Mouse (Mus musculus) gastrocnemius, postnatal 25 days (tissue): ENCODE data around the gene Dcaf10. TPM values are rescaled to one million over a fixed set of nuclear protein-coding genes. Genes with fewer than 3 reads are reported as not detected.
"Not testable (repeated sequence)": the region's sequence is repeated elsewhere in the genome, so short reads cannot be mapped to it uniquely, and the experiment has no call there.

Experiments used
- DNase-seq: peaks from one replicate; pipeline ENCODE4 v3.0.0; 2022
- total RNA-seq, 2 experiments: library from RNA; stranded (reverse); gene quantifications; 1 replicate in 1 of 2; 2 replicates in 1 of 2; pipeline ENCODE4 v1.2.3; 2021

Dcaf10 gene
- total RNA-seq, 2 experiments from 2014 or later, result 9.3 to 9.9 TPM

DNA sequence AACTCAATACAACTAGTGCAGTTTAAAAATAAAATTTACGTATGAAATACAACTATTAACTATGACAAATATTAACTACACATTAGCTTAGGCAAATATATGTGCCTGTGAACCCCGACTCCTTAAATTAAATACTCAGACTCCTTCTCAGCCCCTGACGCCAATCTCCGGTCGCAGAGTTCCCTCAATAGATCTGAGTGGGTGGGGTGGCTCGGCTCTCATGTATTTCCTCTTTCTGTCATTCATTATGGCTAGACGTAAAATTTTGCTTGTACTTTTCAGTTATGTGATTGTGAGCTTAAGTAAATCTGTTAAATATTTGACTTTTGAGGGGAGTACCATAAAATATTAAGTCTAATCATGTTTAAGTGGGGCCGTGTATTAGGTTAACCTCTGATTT is 51.1 kb downstream of the Dcaf10 start:
- no peak for DNase-seq

DNA sequence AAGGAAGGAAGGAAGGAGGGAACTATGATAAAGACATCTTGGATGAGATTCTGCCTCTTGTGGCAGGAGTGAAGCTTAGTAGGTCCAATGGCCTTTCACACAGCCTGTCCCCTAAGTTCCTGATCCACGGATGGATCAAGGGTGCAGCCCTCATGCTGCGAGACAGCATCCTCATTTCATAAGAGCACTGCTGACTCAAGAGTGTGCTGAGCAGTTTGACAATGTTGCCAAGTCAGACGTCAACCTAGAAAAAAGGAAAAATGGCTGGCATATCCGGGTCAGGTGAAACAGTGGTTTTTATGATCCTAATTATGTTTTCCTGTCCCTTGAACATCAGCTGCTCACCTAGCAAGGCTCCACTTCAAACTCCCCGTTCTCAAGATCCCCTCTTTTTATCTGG is 51.8 kb downstream of the Dcaf10 start:
- DNase-seq, result no peak

- DNase-seq, result not testable (repeated sequence)
These were observed 54.3 kb downstream of the Dcaf10 start for GRCm38 (mm10) chr4:45396211-45396610.

DNA sequence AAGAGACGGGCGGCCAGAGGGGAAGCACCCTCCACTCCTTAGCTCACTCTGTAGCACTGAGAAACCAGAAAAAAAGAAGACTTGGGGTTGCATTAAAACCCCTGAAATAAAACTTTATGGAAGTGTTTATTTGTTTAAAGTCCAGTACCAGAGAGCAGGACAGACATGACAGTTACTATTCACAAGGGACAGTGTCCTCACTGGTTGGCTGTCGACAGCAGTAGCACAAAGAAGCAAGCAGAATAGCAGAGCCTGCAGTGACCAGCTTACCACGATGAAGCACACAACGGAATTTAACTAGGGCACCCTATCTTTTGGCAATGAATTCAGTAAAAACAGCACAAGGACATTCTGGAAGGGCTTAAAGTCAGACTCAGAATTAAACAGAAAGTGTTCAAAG is 56.4 kb downstream of the Dcaf10 start:
- DNase-seq, result not testable (repeated sequence)

GRCm38 (mm10) chr4:45399421-45400210 is 57.7 kb downstream of the Dcaf10 start:
- no peak for DNase-seq

GRCm38 (mm10) chr4:45402281-45402680 is 60.4 kb downstream of the Dcaf10 start:
- DNase-seq, result no peak

GRCm38 (mm10) chr4:45402878-45403498 is 61.1 kb downstream of the Dcaf10 start:
- peak; percentile 5 for DNase-seq

DNA sequence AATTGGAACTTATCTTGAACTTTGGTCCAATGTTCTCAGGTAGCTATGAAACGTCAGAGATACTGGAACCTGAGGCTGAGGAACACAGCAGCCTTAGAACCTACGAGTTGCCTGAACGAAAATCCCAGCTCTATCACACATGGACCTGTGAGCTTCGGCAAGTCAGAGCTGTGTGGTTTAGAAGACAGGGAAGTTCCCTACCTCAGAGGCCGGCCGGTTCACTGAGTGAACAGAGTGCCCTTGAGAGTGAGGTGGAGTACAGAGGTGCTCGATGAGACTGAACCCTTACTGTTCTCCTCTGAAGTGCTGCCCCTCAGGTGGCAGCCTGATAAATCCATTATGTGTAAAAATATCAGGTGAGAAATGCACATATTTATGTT is 61.6 kb downstream of the Dcaf10 start:
- peak; percentile 1 for DNase-seq

DNA sequence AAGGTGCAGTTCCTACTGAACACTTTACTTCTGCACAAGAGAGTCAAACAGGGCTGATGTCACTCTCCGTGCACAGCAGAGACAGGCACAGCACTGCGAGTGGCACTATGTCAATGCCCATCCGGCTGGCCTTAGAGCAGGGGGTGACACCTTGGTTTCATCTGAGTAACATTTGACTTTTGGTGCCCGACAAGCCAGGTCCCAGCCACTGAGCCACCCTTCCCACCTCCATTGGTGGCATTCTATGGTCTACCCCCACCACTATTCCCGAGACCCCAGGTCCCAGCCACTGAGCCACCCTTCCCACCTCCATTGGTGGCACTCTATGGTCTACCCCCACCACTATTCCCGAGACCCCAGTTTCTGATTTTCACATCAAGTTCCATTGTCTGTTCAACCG is 62.2 kb downstream of the Dcaf10 start:
- peak; percentile 2 for DNase-seq

DNA sequence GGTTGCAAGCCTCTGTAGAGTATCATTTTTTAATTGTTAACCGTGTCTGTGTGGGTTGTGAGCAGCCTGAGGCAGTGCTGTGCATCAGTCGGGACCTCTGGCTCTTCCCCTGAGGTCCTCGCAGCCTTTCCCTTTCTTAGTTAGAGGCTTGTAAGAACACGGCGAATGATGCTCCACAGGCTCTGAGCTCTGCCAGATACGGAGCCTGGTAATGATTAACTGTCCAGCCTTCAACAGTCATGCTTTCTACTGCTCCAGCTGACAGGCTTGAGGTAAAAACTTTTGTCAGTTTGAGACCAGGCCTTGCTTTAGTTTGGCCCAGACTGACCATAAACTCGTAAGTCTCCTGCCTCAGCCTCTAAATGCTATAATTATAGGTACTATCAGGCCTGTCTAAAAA is 63.4 kb downstream of the Dcaf10 start:
- no peak for DNase-seq

GRCm38 (mm10) chr4:45406397-45406796 is 64.5 kb downstream of the Dcaf10 start:
- no peak for DNase-seq

- DNase-seq, result no peak
These were observed 65.3 kb downstream of the Dcaf10 start for GRCm38 (mm10) chr4:45407001-45407702.

GRCm38 (mm10) chr4:45407703-45408334 is 65.9 kb downstream of the Dcaf10 start:
- peak; percentile 1 for DNase-seq

DNA sequence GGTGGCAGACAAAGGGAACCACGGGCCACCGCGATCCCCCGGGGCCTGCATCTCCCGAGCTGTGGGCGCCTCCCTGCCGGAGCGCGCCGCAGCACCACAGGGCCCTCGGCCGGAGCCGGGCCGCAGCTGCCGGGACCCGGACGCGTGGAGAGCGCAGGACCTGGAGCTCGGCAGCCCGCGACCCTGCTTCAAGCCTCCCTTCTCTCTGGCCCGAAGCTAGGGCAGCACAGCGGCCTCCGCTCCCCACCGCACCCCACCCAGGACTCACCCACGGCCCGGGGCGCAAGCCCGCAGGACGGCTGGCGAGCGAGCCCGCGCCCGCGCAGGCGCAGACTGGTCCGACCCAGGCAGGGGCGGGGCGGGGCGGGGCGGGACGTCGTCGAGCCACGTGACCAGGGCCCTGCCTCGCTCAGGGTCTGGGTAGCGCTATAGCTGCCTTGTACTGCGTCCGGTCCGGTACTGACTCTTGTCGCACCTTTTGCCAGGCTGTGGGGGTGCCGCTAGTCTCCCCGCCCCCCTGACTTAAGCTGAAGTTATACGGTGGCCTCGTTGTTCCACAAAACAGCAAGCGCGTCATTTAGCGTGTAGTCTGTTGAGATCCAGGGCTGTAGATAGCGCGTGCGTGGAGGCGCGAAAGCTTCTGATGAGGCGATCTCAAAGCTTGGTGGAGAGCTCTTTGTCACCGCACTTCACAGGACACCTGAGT is 66.7 kb downstream of the Dcaf10 start, which contains the start of gene Slc25a51:
Slc25a51 (minus strand) TSS at position 340 of the 706 bp plus-strand sequence.
- DNase-seq, result peak; percentile 91

DNA sequence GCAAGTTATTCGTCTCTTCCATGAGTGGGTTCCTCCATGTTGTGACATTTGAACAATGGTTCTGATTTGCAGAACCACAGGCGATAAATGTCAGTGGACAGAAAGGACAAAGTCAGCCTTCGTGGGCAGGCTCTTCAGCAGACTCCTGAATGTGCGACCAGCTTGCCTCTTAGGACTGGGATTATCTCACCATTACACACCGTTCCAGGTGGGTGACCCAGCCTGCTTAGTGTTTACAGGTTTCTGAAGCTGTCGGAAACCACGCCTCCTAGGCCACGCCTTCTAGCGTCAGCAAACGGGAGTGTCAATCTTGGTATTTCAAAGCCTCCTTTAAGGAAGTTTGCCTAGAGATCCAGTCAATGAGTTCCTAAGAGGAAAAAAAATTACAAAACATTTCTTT is 67.4 kb downstream of the Dcaf10 start:
- DNase-seq, result peak; percentile 67

GRCm38 (mm10) chr4:45411181-45411790 is 69.4 kb downstream of the Dcaf10 start:
- no peak for DNase-seq

GRCm38 (mm10) chr4:45412433-45413192 is 70.7 kb downstream of the Dcaf10 start:
- DNase-seq, result no peak

DNA sequence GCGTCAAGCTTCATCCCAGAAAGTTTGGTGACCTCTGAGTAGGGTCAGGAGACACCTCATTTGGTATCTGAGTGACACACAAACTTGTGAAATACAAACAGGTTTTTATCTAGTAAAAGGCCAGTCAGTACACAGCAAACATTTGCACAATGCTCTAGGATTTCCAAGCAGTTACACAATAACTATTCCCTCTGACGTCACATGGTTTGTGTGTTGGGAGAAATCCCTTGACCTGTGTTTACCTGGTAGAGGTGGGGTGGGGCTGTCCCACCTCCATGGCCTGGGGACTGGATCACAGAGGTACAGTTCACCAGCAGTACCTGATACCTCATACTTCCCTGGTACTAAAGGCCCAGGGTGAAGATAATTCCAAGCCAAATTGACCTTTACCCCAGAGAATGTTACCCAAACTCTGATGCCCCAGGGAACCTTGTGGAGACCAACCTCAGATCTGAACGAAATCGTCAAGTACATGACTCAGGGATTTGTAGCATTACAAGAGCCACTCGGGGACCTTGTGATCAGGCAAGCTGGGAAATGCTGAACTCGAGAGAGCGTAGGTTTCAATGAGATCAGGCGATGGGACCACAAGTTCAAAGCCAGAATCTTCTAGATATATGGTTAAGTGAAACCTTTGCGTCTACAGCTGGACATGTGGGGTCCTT is 71.9 kb downstream of the Dcaf10 start:
- no peak for DNase-seq

DNA sequence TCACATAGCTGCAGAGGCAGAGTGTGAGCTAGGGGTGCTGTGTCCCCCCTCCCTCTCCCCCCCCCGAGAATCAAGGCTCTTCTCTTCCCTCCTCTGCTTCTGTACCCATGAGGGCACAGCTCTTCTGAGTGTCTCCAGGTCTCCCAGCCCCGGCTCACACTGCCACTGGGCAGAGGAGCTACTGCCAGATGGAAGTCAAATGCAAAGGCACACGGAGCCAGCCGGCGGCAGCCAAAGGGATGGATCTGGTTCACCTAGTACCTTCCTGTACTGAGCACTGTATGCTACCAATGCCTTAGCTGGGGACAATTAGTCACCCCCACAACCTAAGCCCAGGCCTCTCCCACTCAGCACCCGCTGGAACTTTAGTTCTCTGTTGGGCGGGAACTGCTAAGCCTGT is 74.4 kb downstream of the Dcaf10 start:
- no peak for DNase-seq
